Mouse (Mus musculus): ENCODE measurements around the gene Rab3il1. TPM values are rescaled to one million over a fixed set of nuclear protein-coding genes. Genes with fewer than 3 reads are reported as not detected.

Rab3il1 gene
- total RNA-seq, 2 experiments from 2014 or later = 9.6 to 10.2 TPM

Other genes starting within 250 kb of the Rab3il1 start
- gene Scgb2a2, start 154.1 kb upstream of the Rab3il1 start, total RNA-seq (2021) = not detected
- gene Incenp, start 102.1 kb upstream of the Rab3il1 start, total RNA-seq (2021) = 10 to 100 TPM; 31.2 to 37.3 TPM
- gene Fth1, start 21.1 kb upstream of the Rab3il1 start, total RNA-seq (2021) = 1,000 to 10,000 TPM; 2,362 to 2,428 TPM
- 1 to 10 TPM; 1.0 to 1.1 TPM for gene Best1, start within 50 bp of the Rab3il1 start, total RNA-seq (2021)
- 10 to 100 TPM; 32.2 to 32.6 TPM for gene Fads3, start 39.9 kb downstream of the Rab3il1 start, total RNA-seq (2021)
- 100 to 1,000 TPM; 112 to 119 TPM for gene Fads2, start 100.1 kb downstream of the Rab3il1 start, total RNA-seq (2021)
- 100 to 1,000 TPM; 171 to 184 TPM for gene Fads1, start 181.2 kb downstream of the Rab3il1 start, total RNA-seq (2021)
- 10 to 100 TPM; 68.6 to 71.2 TPM for gene Tmem258, start 202.3 kb downstream of the Rab3il1 start, total RNA-seq (2021)
- gene Fen1, start 202.5 kb downstream of the Rab3il1 start, total RNA-seq (2021) = 10 to 100 TPM; 12.1 to 14.1 TPM
- gene Myrf, start 239.1 kb downstream of the Rab3il1 start, total RNA-seq (2021) = 10 to 100 TPM; 14.1 to 17.2 TPM